Mouse (Mus musculus) forebrain, embryonic 11.5 days (tissue): ENCODE data around the gene Rnf19b. TPM values are rescaled to one million over a fixed set of nuclear protein-coding genes. Genes with fewer than 3 reads are reported as not detected.

Experiments
- ATAC-seq: fragments of 200-750 bp; cut with Nextera tagmentation; replicated peaks from 2 replicates; pipeline ENCODE4 v1.8.0; 2017; ENCODE audit warnings: moderate TSS enrichment; ENCODE audit not compliant: low FRiP score
- DNase-seq: peaks from one replicate; pipeline ENCODE4 v3.0.0-alpha.2; 2017; ENCODE audit warnings: low spot score
- H3K27ac ChIP-seq: fragments of 300-500 bp; sonication (generic); 2 replicates; pipeline ENCODE4 v1.5.1; 2014; ENCODE audit warnings: low read depth, low read length
- H3K27me3 ChIP-seq: fragments of 300-500 bp; sonication (generic); 2 replicates; pipeline ENCODE4 v1.6.1; 2014; ENCODE audit warnings: mild to moderate bottlenecking, low read length, mixed read lengths; ENCODE audit not compliant: control insufficient read depth, insufficient read depth
- H3K36me3 ChIP-seq: fragments of 300-500 bp; sonication (generic); 2 replicates; pipeline ENCODE4 v1.6.1; 2014; ENCODE audit warnings: mild to moderate bottlenecking, low read length, moderate library complexity, mixed read lengths; ENCODE audit not compliant: control insufficient read depth, insufficient read depth
- H3K4me1 ChIP-seq: fragments of 300-500 bp; sonication (generic); replicated peaks from 2 replicates; pipeline ENCODE4 v1.6.1; 2014; ENCODE audit warnings: low read length, mixed read lengths; ENCODE audit not compliant: control insufficient read depth, insufficient read depth
- H3K4me2 ChIP-seq: fragments of 300-500 bp; sonication (generic); 2 replicates; pipeline ENCODE4 v1.6.1; 2014; ENCODE audit warnings: low read depth, mild to moderate bottlenecking, low read length, moderate library complexity, mixed read lengths; ENCODE audit not compliant: severe bottlenecking
- H3K4me3 ChIP-seq: fragments of 300-500 bp; sonication (generic); 2 replicates; pipeline ENCODE4 v1.5.1; 2014; ENCODE audit warnings: low read depth, low read length
- H3K9ac ChIP-seq: fragments of 300-500 bp; sonication (generic); 2 replicates; pipeline ENCODE4 v1.6.1; 2014; ENCODE audit warnings: low read length
- H3K9me3 ChIP-seq: fragments of 300-500 bp; sonication (generic); 2 replicates; pipeline ENCODE4 v1.6.1; 2016; ENCODE audit warnings: low read length, mixed read lengths; ENCODE audit not compliant: control insufficient read depth
- WGBS: fragments of 180-500 bp; shearing (Covaris S2); extraction: QIAGEN DNeasy Blood & Tissue Kit; methylation state at CpG from one replicate; pipeline ENCODE4 v1.1.7; 2014; 5-methylcytosine and 5-hydroxymethylcytosine counted together
- polyA plus RNA-seq: library from polyadenylated mRNA; unstranded; fragments of >200 nt; fragmentation: Nextera tagmentation; extraction: Ambion mirVana; gene quantifications from 2 replicates; pipeline ENCODE4 v1.2.1, GENCODE M21; 2014

Gene Rnf19b
- polyA plus RNA-seq, 1 experiment from 2014 or later: 10.1 TPM

DNA sequence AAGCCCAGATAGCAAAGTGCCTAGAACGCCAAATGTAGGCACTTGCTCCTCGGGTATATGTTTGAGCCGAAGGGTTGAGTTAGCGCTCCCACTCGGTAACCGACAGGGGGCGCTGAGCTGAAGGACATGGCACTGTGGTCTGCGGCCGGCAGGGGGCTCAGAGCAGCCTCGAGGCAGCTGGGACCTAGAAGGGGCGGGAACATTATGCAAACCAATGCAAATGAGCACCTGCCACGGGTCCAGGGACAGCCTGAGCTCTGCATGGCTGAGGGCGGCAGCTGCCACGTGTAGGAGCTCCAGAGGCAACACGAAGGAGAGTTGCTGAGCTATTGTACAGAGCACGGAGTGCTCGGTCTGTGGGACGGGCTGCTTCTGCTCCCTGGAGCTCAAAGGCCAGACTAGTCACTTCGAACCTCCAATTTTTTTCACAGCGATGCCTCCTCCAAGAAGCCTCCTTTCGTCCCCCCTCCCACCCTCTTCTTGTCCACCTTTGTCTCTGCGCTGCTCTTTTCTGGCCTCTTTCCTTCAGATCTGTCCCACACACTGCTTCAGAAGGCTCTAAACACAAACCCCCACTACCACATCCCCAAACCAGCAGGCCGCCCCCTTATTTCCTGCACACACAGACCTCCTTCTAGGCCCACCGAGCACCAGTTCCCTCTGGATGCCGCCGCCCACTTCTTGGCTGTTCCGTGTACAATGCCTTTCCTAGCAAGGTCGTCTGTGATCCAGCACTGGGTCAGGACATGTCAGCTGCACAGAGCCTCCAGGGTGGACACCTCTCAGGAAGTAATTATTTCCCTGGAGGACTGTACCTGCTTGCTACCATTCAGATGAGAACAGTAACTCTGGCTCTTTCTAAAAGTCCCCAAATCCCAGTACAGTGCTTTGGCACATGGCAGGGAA is 55.3 kb downstream of the Rnf19b start:
- H3K27me3 ChIP-seq: no peaks in the 10 kb centered on the region; the same call in 1 of the 2 replicates
- no peaks in the 10 kb centered on the region for H3K9me3 ChIP-seq
- no peak overlapping the region for H3K9ac ChIP-seq
- no peak overlapping the region for H3K4me3 ChIP-seq
- 35% methylated on average over 27 of the region's 28 CpGs for WGBS
- peak; percentile 94 for ATAC-seq
- no peak overlapping the region for H3K27ac ChIP-seq
- H3K4me1 ChIP-seq: peaks cover 11% of the 10 kb centered on the region; the same call in 1 of the 2 replicates
- peak; percentile 95 for DNase-seq
- no peaks in the 10 kb centered on the region for H3K36me3 ChIP-seq
- no peak overlapping the region for H3K4me2 ChIP-seq

GRCm38 (mm10) chr4:129116703-129117102 is 58.6 kb downstream of the Rnf19b start:
- Histone ChIP-seq H3K4me2 (no peak overlapping the region), H3K4me3 (no peak overlapping the region), H3K36me3 (no peaks in the 10 kb centered on the region), H3K27ac (no peak overlapping the region), H3K4me1 (peaks cover 15% of the 10 kb centered on the region), H3K27me3 (peaks cover 16% of the 10 kb centered on the region), H3K9me3 (no peaks in the 10 kb centered on the region), H3K9ac (no peak overlapping the region)
- ATAC-seq (no peak), DNase-seq (no peak)
- 92% methylated on average over 8 of the region's 8 CpGs for WGBS

DNA sequence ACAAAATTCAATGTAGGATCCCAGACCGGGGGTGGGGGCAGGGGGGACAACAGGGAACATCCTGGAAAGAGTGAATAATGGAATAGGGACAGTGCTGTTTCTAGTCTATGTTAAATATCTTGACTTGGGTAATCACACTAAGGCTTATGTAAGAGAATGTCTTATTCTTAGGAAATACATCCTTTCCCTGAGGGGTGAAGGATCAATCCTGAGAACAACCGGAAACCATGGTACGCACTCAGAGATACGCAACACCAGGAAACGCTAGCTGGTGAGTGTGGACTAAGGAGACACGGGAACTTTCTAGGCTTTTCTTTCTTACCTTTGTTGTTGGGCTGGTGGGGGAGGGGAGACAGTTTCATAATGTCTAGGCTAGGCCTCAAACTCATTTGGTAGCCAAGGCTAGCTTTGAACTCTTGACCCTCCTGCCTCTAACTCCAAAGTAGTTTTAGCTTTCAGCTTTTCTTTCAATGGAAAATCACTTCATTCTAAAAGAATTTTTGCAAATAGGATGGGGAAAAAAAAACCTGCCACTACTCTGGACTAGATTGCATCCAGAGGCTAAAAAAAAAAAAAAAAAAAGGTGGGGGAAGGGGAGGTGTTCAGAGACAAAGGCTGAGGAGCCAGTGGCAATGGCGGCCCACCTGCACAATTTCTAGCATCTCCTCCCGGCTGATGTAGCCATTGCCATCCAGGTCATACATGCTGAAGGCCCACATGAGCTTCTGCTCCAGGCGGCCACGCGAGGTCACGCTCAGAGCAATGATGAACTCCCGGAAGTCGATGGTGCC is 59.8 kb downstream of the Rnf19b start:
- peaks cover 16% of the 10 kb centered on the region for H3K4me1 ChIP-seq
- H3K36me3 ChIP-seq: no peaks in the 10 kb centered on the region
- no peak overlapping the region for H3K27ac ChIP-seq
- no peak overlapping the region for H3K4me3 ChIP-seq
- H3K27me3 ChIP-seq: peaks cover 21% of the 10 kb centered on the region
- no peaks in the 10 kb centered on the region for H3K9me3 ChIP-seq
- H3K4me2 ChIP-seq: no peak overlapping the region
- DNase-seq: no peak
- WGBS: 83% methylated on average over 14 of the region's 14 CpGs
- no peak for ATAC-seq
- no peak overlapping the region for H3K9ac ChIP-seq

DNA sequence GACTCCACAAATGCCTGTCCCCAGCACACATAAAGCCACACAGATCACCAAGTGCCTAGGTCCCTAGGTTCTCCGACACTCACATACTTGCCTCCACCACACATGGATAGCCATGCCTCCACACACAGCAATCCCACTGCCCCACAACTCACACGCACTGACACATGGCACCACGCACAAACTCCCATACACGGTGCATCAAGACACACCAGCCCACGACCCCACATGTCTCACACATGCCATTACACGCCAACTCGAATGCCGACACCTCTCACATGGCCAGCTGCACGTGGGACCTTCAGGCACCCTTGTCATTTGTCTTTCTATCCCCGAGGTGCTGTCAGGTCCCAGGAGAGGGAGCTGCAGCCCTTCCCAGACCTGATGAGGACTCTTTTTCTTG is 61.6 kb downstream of the Rnf19b start:
- peaks cover 9% of the 10 kb centered on the region for H3K4me1 ChIP-seq
- no peak overlapping the region for H3K4me2 ChIP-seq
- H3K9me3 ChIP-seq: no peaks in the 10 kb centered on the region
- no peaks in the 10 kb centered on the region for H3K36me3 ChIP-seq
- no peak overlapping the region for H3K27ac ChIP-seq
- ATAC-seq (no peak), DNase-seq (no peak)
- H3K27me3 ChIP-seq: peaks cover 28% of the 10 kb centered on the region
- WGBS: 72% methylated on average over 10 of the region's 10 CpGs
- no peak overlapping the region for H3K4me3 ChIP-seq
- H3K9ac ChIP-seq: no peak overlapping the region

DNA sequence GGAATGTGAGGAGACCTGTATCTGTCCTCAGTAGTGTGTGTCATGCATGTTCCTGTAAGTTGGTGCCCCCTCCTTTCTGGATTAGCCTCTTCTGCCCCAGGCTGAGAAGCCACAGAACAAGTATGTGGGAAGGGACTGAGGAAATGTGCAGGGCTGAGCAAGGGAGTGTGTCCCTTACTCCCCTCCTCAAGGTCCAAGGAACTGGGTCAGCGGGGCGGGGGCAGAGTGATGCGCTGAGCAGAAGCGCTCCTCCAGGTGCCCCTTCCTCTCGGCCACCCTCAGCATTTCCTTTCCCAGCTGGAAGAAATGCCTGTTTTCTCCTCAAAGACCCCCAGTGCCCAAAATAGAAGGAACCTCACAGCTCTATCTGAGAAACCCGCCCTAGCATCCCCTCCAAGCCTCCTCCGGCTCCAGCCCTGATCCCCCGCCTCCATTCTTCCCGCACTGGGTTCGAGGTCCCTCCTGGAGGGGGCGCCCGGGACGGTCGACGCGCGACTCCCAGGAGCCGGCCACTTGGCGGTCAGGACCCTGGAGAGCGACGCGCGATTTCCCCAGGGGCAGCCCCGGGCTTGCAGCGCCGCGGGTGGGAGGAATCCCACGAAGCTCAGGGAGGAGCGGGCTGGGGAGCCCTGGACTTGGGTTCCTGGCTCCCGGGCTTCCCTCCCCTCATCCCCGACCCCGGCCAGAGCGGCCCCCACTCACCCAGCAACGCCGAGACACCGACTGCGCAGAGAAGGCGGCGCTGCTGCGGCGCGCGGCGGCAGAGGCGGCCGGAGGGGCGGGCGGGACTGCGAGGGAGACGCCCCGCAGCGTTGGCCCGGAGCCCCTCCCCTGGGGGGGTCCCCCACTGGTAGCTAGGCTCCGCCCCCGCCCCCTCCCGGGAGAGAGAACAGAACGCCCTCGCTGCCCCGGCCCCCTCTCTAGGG is 62.7 kb downstream of the Rnf19b start:
- Histone ChIP-seq H3K4me1 (peaks cover 8% of the 10 kb centered on the region), H3K9ac (peak overlapping the region; percentile 37), H3K27ac (no peak overlapping the region), H3K4me2 (peak overlapping the region; percentile 83), H3K9me3 (no peaks in the 10 kb centered on the region), H3K4me3 (peak overlapping the region; percentile 33), H3K36me3 (no peaks in the 10 kb centered on the region), H3K27me3 (peaks cover 31% of the 10 kb centered on the region)
- DNase-seq (peak; percentile 87), ATAC-seq (peak; percentile 50; the same call in 1 of the 2 replicates)
- WGBS: 2% methylated on average over 45 of the region's 59 CpGs

GRCm38 (mm10) chr4:129121569-129122086 is 63.6 kb downstream of the Rnf19b start, which contains the start of gene Hpca:
Gene Hpca, minus strand, starts transcription at chr4:129122036.
- Histone ChIP-seq H3K36me3 (no peaks in the 10 kb centered on the region), H3K27me3 (peaks cover 31% of the 10 kb centered on the region), H3K4me3 (peak within 1 kb of the TSS; percentile 33), H3K27ac (no peak within 1 kb of the TSS), H3K4me1 (peaks cover 12% of the 10 kb centered on the region), H3K9ac (peak within 1 kb of the TSS; percentile 37), H3K4me2 (peak within 1 kb of the TSS; percentile 83), H3K9me3 (no peaks in the 10 kb centered on the region)
- WGBS: under 1% methylated on average over 15 of the region's 17 CpGs
- ATAC-seq: no peak
- DNase-seq: no peak

GRCm38 (mm10) chr4:129122107-129122506 is 64.0 kb downstream of the Rnf19b start:
- ATAC-seq (no peak), DNase-seq (no peak)
- 40% methylated on average over 9 of the region's 9 CpGs for WGBS
- peaks cover 31% of the 10 kb centered on the region for H3K27me3 ChIP-seq
- H3K27ac ChIP-seq: no peak overlapping the region
- H3K4me1 ChIP-seq: peaks cover 12% of the 10 kb centered on the region
- no peaks in the 10 kb centered on the region for H3K9me3 ChIP-seq
- no peak overlapping the region for H3K4me2 ChIP-seq
- no peaks in the 10 kb centered on the region for H3K36me3 ChIP-seq
- no peak overlapping the region for H3K9ac ChIP-seq
- no peak overlapping the region for H3K4me3 ChIP-seq

- Histone ChIP-seq H3K27me3 (peaks cover 31% of the 10 kb centered on the region), H3K4me1 (peaks cover 12% of the 10 kb centered on the region), H3K9ac (no peak overlapping the region), H3K36me3 (no peaks in the 10 kb centered on the region), H3K9me3 (no peaks in the 10 kb centered on the region), H3K4me2 (no peak overlapping the region), H3K4me3 (no peak overlapping the region), H3K27ac (no peak overlapping the region)
- WGBS: 50% methylated on average over 8 of the region's 8 CpGs
- ATAC-seq (no peak), DNase-seq (no peak)
Measured at GRCm38 (mm10) chr4:129122719-129123118, 64.6 kb downstream of the Rnf19b start.
